Mouse (Mus musculus) c-Kit-negative CD71-positive TER-119-positive erythroid progenitor cells, embryonic 14.5 days (primary cell): ENCODE data around the gene Slc4a1.

ENCODE experiments used
- DNase-seq: peaks from one replicate; pipeline ENCODE4 v3.0.0-alpha.2; 2013; ENCODE audit warnings: low read depth, low spot score

Slc4a1 gene

DNA sequence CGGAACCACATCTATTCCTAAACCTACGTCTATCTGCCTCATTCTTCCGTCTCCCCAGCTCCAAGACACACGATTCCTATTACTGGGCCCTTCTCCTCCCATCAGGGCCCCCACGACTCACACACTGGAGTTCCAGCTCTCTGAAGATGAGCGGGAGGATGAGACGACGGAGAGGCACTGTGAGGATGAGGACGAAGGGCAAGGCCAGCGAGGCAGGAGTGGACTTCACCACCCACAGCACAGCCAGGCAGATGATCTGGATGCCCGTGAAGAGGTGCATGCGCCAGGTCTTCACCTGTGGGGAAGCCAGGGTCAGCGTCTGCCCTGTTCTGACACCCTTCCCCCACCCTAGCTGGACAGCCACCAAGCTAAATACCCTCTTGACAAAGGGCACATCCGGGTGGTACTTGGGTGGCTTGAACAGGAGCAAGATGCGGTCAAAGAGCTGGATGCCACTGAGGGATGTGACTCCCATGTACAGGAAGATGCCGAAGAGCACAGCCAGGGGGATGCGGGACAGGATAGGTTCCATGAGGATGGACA, 15.0 kb downstream of the Slc4a1 start:
- no peak for DNase-seq

GRCm38 (mm10) chr11:102350416-102350815, 15.6 kb downstream of the Slc4a1 start:
- DNase-seq: no peak

DNA sequence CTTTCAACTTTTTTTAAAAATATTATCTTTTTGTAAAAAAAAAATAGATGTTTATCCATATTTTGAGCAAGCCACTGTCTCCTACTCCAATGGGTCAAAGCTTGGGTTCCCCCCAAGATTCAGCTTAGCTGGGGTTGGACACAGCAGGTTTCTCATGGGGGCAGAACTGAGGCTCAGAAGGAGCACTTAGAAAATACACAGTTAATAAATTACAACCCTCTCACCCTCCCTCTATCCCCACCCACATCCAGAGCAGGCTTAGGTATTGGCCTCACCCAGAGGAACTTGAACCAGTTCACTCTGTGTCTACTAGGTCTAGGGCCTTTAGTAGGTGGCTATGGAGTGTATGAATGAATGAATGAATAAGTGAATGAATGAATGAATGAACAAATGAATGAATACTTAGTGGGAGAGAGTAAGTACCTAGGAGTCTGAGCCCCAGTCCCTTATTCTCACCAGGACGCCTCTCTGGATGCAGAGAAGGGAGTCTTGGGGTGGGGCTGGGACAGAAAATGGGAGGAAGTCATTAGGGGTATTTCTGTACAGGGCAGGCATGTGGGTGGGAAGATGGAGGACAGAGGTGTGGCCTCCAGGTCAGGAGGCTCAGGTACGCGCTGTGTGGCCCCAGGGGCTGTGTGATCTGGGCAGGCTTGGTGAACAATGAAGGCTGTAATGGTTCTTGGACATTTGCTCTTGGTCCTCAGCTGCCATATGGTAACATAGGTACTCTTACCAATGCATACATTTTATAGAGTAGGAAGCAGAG, 16.6 kb downstream of the Slc4a1 start:
- DNase-seq: peak; percentile 60

DNA sequence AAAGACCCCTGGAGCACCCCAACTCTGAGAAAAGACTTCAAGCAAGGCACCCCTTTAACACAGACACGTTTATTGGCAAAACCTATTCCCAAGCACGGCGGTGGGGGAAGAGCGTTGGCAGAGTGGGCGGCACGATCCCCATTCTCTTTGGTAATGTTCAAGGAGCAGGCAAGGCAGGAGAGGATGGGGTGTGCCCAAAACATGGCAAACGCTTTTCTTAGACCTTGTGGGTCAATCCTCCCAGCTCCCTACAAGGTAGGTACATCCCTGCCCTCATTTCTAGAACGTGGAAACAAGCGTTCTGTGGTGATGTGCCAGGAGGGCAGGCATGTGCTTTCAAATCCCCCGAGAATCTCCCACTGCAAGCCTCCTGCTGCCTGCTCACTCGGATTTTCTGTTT, 17.2 kb downstream of the Slc4a1 start:
- no peak for DNase-seq

DNA sequence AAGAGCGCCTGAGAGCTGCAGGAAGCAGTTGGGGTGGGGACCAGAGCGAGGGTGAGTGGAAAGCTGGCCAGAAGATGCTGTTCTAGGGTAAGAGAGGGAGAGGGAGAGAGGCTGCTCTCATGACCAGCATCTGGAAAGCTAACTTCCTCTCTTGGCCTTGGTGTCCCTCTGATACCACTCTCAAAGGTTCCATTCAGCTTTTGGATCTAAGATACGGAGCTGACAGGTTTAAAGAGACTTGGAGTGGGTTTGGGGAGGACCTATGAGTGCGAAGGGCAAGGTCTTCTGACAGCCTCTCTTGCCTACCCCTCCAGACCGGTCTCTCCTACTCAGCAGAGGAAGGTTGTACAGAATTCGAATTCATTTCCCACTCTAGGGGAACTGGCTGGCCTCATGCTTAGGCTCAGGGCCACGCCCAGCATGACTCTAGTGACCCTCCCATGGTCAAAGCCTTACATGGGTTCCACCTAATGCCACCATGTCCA, 17.9 kb downstream of the Slc4a1 start:
- DNase-seq: peak; percentile 69

- DNase-seq: no peak
Observed at GRCm38 (mm10) chr11:102347683-102348082, 18.3 kb downstream of the Slc4a1 start.

- DNase-seq: peak; percentile 38
Observed at GRCm38 (mm10) chr11:102346926-102347325, 19.1 kb downstream of the Slc4a1 start.

DNA sequence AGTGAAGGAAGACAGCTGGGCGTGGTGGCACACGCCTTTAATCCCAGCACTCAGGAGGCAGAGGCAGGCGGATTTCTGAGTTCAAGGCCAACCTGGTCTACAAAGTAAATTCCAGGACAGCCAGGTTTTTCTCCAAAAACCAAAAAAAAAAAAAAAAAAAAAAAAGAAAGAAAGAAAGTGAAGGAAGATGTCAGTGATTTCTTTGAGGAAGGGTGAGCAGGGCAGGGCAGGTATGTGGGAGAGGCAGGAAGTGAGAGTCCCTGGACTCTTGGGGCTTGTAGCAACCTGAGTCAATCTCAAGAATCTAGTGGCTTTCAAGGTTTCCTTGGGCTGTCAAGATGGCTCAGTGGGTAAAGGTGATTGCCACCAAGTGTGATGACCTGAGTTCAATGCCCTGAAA, 21.5 kb downstream of the Slc4a1 start:
- DNase-seq: no peak

DNA sequence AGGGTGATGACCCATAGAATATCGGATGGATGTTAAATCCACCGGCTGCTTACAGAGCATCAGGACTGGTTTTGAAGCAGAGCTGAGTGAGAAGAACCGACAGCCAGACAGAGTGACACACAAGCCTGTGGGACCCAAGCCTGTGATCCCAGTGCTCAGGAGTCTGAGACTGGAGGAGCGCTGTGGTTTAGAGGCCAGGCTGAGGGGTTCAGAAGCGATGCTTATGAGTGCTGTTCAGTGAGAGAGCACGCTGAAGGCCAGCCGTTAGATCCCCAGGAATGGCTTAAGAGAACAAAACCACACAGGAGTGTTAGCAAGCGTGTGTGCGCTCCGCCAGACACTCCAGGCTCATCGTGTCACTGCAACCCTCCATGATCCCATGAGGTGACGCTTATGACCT, 23.3 kb downstream of the Slc4a1 start:
- no peak for DNase-seq

DNA sequence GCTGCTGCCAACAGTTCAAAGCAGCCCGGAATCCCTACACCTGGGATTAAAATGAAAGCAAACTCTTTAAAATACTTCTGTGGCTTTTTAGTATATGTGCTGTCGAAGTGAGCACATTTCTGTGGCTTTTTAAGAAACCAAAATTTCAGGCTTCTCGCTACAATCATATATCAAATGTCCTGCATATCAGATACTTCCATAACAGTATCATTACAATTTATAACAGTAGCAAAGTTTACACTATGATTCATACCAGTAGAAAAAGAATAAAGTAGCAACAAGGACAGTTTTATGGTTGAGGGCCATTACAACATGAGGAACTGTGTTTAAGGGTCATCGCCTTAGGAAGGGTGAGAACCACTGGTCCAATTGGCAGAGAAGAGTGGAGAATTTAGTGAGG, 24.9 kb downstream of the Slc4a1 start:
- no peak for DNase-seq

DNA sequence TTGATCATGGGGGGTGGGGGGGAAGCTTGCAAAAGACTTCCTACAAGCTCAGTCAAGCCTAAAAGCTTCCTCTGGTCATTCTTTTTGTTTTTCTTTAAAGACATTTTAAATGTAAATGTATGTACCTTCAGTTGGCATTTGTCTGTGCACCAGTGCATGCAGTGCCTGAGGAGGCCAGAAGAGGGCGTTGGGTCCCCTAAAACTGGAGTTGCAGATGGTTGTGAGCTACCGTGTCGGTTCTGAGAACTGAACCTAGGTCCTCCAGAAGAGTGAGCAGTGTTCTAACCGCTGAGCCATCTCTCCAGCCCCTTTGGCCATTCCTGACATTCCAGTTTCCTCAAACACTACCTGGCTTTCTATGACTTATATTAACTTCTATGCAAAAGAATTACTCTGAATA, 26.4 kb downstream of the Slc4a1 start:
- DNase-seq: no peak

GRCm38 (mm10) chr11:102339195-102339594, 26.8 kb downstream of the Slc4a1 start:
- DNase-seq: no peak

GRCm38 (mm10) chr11:102338561-102338960, 27.4 kb downstream of the Slc4a1 start:
- no peak for DNase-seq

DNA sequence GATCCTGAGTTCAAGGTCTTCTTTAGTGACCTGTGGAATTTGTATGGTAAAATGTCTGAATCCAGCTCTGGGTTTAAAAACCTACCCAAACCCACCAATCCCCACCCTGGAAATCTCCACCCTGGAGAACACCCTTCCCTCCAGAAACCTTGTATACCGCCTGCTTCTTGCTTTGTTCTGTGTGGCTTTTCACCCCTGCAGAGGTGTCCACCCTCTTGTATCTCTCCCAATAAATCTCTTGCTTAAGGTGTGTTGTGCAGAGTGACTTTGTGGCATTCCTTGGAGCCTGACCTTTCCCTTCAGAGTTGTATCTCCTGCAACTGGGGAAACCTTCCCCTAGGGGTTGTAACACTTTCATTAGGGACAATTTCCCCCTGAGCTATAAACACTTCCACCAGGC, 28.1 kb downstream of the Slc4a1 start:
- DNase-seq: no peak

DNA sequence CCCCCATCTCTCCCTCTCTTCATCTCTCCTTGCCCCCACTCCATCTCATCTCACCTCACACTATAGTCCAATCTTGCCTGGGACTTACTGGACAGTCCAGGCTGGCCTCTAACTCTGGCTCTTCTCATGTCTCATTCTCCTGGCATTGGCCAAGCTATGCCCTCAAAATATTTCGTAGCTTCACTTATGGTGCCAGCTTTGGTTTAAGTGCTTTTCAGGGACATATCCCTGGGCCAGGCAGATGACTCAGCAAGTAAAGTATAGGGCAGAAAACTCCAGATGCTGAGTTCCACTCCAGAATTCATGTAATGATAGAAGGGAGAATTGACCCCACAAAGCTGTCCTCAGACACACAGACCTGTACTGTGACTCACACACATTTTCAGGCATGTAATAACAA, 29.8 kb downstream of the Slc4a1 start:
- no peak for DNase-seq

GRCm38 (mm10) chr11:102334973-102335700, 30.9 kb downstream of the Slc4a1 start:
- DNase-seq: no peak

DNA sequence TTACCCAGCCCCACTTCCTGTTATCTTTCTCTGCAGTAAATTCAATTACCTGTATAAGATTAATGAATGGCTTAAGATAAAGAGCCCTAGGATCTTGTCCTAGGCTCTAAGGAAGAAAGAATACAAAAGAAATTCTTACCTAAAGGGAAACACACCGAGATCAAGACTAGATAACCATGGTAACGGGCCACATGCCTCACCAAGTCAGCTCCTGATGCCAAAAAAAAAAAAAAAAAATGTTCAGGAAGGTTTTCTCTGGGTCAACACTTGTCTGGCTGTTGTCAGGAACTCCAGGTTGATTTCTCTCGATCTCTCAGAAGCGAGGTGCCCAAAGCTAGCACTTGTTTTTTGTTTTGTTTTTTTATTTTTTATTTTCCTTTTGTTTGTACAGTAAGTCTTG, 32.0 kb downstream of the Slc4a1 start:
- DNase-seq: no peak

GRCm38 (mm10) chr11:102333061-102333460, 32.9 kb downstream of the Slc4a1 start:
- DNase-seq: no peak

DNA sequence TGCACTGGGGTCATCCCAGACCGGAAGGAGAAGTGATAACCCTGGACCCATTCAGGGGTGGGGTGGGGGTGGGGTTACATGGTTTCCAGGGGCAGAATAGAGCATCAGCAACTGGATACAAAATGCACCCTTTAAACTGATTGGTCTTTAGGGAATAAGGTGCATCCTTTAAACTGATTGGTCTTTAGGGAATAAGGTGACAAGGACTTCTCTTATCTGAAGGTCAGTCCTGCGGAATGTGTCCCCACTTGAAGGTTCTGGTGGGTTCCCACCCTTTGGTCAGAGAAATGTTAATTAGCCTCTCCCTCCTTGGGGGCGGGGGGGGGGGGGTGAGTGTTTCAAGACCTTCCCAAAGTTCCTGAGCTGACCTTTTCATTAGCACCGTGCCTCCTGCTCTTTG, 34.2 kb downstream of the Slc4a1 start:
- no peak for DNase-seq

DNA sequence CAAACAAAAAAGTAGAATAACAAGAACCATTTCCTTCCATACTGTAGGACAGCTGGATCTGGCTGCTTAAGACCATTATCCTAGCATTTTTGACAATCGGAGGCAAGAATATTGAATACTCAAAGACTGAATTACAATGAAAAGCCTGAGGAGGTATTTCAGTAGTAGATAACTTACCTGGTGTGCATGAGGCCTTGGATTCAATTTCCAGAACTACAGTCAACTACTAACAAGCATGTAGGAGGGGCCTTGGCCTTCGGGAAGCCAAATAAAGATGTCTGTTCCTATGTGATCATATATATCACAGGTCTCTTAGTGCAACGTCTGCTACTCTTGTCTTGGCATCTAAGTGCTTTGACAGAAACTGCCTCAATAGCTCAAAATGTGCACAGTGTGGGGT, 36.0 kb downstream of the Slc4a1 start:
- no peak for DNase-seq

DNA sequence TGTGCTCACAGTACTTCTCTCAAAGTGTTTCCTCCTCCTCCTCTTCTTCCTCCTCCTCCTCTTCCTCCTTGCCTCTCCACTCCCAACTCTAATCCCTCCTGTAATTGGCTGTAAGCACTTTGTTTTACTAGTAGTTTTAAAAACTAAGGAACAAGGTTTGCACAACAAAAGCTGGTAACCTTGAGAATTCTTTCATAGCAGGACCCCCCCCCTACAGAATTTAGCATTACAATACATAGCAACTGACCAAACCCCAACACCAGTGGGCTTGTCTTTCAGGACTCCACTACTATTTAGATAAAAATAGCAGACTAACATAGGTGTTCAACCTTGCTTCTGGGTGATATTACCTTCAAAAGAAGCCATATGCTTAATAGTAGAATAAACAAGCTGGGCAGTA, 36.5 kb downstream of the Slc4a1 start:
- DNase-seq: no peak

GRCm38 (mm10) chr11:102327839-102328238, 38.2 kb downstream of the Slc4a1 start:
- no peak for DNase-seq

- DNase-seq: no peak
Observed at GRCm38 (mm10) chr11:102327250-102327649, 38.8 kb downstream of the Slc4a1 start.
